Comparison of ENCODE assay signal across 9 mouse cellular contexts in the genomic region with DNA sequence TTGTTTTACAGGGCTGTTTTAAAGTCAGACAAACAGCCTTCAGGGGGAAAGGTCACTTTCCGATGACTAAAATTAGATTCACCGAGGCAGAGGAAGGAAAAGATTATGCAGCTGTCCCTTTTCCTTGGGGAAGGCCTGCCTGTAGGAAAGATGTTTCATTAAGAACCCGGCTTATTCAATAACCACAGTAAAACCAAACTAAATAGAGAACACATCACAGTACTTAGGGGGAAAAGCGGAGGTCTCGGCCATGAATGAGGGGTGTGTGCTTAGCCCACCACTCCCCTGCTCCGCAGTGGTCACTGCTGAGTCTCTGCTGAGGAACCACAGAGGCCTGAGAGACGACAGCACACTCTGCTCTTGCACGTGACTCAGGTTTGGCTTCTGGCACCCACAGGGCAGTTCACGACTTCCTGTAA.
DNase-seq lines count a peak whose midpoint lies in the region; ATAC-seq and TF ChIP-seq lines count a peak whose summit lies in the region.
"Had no signal": no experiment of that assay in that cellular context is flagged by ENCODE, and none has a peak within 500 bp of the region (broad histone marks: within the 10 kb centered on the region; RNA-seq: fewer than 3 reads in every experiment).

No protein-coding gene starts in this region.

- TF ChIP-seq CTCF in kidney, postnatal 0 days (IDR thresholded peaks at IDR 0.05; ENCODE audit: low read depth) = no peak

- H3K9ac ChIP-seq in kidney, postnatal 0 days (ENCODE audit: low read depth, low read length) = no peak overlapping the region

- no peak overlapping the region for H3K4me3 ChIP-seq in kidney, postnatal 0 days (replicated peaks; ENCODE audit: low read depth, low read length)

- H3K9me3 ChIP-seq in kidney, postnatal 0 days (replicated peaks; ENCODE audit: low read length) = no peaks in the 10 kb centered on the region

- DNase-seq in embryo, embryonic 10 days (ENCODE audit: low spot score) = peak; percentile 57
- no peak for DNase-seq in embryo, embryonic 9.5 days (ENCODE audit: extremely low spot score)
- DNase-seq in 416B (ENCODE audit: low read depth) = peak; percentile 14
- DNase-seq in heart, adult 9 months (ENCODE audit: low spot score in 2 of 2) = peak; percentile 51 to 68
- DNase-seq in kidney, postnatal 0 days (ENCODE audit: low spot score) = no peak
- DNase-seq in testis, postnatal 14 days (ENCODE audit: low spot score) = no peak
- no peak for DNase-seq in left cerebral cortex, adult 8-10 months (ENCODE audit: low spot score in 2 of 2)
- DNase-seq in urinary bladder, adult 2 months (ENCODE audit: low spot score) = no peak
- DNase-seq: gastrocnemius, postnatal 36 days had no signal

- peak overlapping the region; percentile 65; the same call in 1 of the 2 replicates for H3K27ac ChIP-seq in kidney, postnatal 0 days

- no peaks in the 10 kb centered on the region for H3K27me3 ChIP-seq in kidney, postnatal 0 days (ENCODE audit: insufficient read depth, low read length)

- no peak overlapping the region for H3K4me2 ChIP-seq in kidney, postnatal 0 days (ENCODE audit: low read length)

- no peaks in the 10 kb centered on the region for H3K36me3 ChIP-seq in kidney, postnatal 0 days (ENCODE audit: insufficient read depth, low read length)

- peaks cover 35% of the 10 kb centered on the region for H3K4me1 ChIP-seq in kidney, postnatal 0 days (replicated peaks; ENCODE audit: insufficient read depth, low read length)

- 16% methylated on average over 9 of the region's 9 CpGs for WGBS in kidney, postnatal 0 days

- no peak for ATAC-seq in kidney, postnatal 0 days (replicated peaks; ENCODE audit: low FRiP score, low read depth)

Comparison
In these comparisons a context has a peak if more than half of its experiments do, and no peak if none do; other contexts are left out.
1. DNase-seq: peak in embryo, embryonic 10 days (single experiment), 416B (single experiment) and heart, adult 9 months (2 of 2); none in embryo, embryonic 9.5 days (single experiment), kidney, postnatal 0 days (single experiment), testis, postnatal 14 days (single experiment), left cerebral cortex, adult 8-10 months (0 of 2) and urinary bladder, adult 2 months (single experiment).